Mouse (Mus musculus): ENCODE data around the gene Abhd2. TPM values are rescaled to one million over a fixed set of nuclear protein-coding genes. Genes with fewer than 3 reads are reported as not detected.
A peak's percentile ranks its signal among the peaks of the same experiment; 100 is the strongest.

Gene Abhd2
- polyA plus RNA-seq, 1 experiment from 2014 or later = 5.6 TPM

DNA sequence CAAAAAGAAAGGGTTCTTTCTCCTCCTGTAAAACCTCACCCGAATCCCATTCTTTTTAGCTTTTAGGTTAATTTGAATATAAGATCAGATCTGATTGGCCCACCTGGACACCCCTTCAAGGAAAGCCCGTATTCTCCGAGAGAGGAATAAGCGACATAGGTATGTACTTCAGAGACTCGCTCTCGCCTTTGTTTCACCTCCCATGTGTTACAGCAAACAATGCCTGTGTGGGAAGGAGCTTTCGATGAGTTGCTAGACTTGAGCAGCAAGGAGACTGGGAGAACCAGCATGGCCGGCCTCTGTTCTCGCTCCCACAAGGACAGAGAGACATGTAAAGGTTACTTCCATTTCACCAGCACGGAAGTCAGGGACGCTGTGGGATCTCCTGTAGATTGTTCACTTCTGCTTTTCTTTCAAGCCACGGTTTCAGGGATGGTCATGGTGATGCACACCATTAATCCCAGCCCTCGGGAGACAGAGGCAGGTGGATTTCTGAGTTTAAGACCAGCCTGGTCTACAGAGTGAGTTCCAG, 21.5 kb downstream of the Abhd2 start:
- 92% methylated on average over 13 of the region's 13 CpGs for WGBS
- H3K4me1 ChIP-seq (replicated peaks) = peaks cover 12% of the 10 kb centered on the region

DNA sequence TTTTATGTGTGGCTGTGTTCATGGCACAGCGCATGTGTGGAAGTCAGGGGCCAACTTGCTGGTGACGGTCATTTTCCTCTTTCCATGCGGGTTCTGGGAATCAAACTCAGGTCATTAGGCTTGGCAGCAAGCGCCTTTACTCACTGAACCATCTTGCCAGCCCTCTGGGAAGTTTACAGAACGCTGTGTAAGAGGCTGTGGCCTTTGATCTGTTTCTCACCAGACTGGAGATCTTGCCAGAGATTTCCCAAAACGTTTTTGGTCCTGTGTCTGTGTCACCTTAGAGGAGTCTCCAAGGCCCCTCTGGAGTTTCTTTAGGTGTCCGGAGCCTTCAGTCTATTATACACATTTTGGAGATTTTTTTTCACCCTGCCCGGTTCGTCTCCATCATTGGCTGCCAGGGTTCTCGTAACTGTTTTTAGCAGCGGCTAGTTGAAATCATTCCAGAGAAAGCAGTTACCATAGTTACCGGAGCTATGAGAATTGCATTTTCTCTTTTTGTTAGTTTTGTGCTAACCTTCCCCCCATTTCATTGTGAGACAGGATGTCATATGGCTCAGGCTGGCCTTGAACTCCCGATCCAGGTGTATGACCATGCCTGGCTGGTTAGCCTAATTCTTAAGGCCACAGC, 22.3 kb downstream of the Abhd2 start:
- peaks cover 13% of the 10 kb centered on the region for H3K36me3 ChIP-seq
- no peaks in the 10 kb centered on the region for H3K9me3 ChIP-seq (replicated peaks)
- no peak for ATAC-seq (ENCODE audit: insufficient number of reproducible peaks, low FRiP score)
- 85% methylated on average over 13 of the region's 13 CpGs for WGBS
- no peak overlapping the region for H3K4me3 ChIP-seq
- H3K27ac ChIP-seq (ENCODE audit: poor library complexity, severe bottlenecking) = no peak overlapping the region
- H3K4me2 ChIP-seq = no peak overlapping the region
- H3K9ac ChIP-seq = no peak overlapping the region
- peaks cover 18% of the 10 kb centered on the region for H3K4me1 ChIP-seq (replicated peaks)
- no peaks in the 10 kb centered on the region for H3K27me3 ChIP-seq (replicated peaks)

More for the DNA sequence above, 21.5 kb downstream of the Abhd2 start:
- H3K4me3 ChIP-seq = no peak overlapping the region
- H3K4me2 ChIP-seq = no peak overlapping the region
- no peaks in the 10 kb centered on the region for H3K27me3 ChIP-seq (replicated peaks)
- no peak for ATAC-seq (ENCODE audit: insufficient number of reproducible peaks, low FRiP score)
- peaks cover 13% of the 10 kb centered on the region for H3K36me3 ChIP-seq
- H3K27ac ChIP-seq (ENCODE audit: poor library complexity, severe bottlenecking) = no peak overlapping the region
- H3K9ac ChIP-seq = no peak overlapping the region
- no peaks in the 10 kb centered on the region for H3K9me3 ChIP-seq (replicated peaks)

- Histone ChIP-seq H3K36me3 (peaks cover 13% of the 10 kb centered on the region), H3K4me3 (no peak overlapping the region), H3K9ac (no peak overlapping the region), H3K4me2 (no peak overlapping the region), H3K27me3 (replicated peaks) (no peaks in the 10 kb centered on the region), H3K27ac (ENCODE audit: poor library complexity, severe bottlenecking) (no peak overlapping the region), H3K9me3 (replicated peaks) (no peaks in the 10 kb centered on the region), H3K4me1 (replicated peaks) (peaks cover 43% of the 10 kb centered on the region)
- ATAC-seq (ENCODE audit: insufficient number of reproducible peaks, low FRiP score) = no peak
- 44% methylated on average over 1 of the region's 1 CpGs for WGBS
These were observed 25.7 kb downstream of the Abhd2 start for GRCm38 (mm10) chr7:79298681-79299080.

GRCm38 (mm10) chr7:79299548-79299947, 26.5 kb downstream of the Abhd2 start:
- peaks cover 43% of the 10 kb centered on the region for H3K4me1 ChIP-seq (replicated peaks)
- 56% methylated on average over 7 of the region's 7 CpGs for WGBS
- no peak overlapping the region for H3K4me3 ChIP-seq
- H3K36me3 ChIP-seq = peaks cover 13% of the 10 kb centered on the region
- no peak overlapping the region for H3K9ac ChIP-seq
- ATAC-seq (ENCODE audit: insufficient number of reproducible peaks, low FRiP score) = no peak
- H3K27ac ChIP-seq (ENCODE audit: poor library complexity, severe bottlenecking) = no peak overlapping the region
- no peak overlapping the region for H3K4me2 ChIP-seq
- H3K9me3 ChIP-seq (replicated peaks) = no peaks in the 10 kb centered on the region
- H3K27me3 ChIP-seq (replicated peaks) = no peaks in the 10 kb centered on the region

DNA sequence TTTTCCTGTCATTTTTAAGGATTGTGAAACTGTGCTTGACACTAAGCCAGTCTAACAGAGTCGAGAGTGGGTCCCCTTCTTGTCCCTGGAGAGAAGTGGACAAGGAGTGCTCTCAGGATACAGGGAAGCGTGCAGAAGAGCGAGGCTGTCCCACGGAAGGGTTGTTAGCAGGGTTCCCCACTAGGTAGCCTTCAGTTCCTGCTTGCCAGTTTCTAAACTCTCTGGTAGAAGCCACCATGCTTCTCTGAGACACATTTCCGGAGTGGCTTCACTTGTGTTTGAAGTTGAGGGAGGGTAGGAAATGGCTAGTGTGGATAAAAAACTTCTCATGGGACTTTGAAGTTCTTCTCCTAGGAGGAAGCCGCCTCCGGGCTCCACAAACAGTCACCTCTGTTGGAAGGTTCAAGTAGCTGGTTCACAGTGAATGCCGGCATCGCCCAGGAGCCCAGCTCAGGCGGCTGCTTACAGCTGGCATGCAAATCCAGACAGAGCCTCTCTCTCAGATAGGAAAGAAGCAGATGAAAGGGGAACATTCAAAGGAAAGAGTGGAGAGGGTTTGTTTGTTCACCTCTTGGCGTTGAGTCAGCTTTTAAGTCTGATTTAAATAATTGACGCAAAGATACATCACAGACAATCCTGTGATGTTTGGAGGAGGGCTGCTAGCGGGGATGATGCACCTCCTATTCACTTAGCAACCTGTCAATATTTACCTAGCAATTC, 27.6 kb downstream of the Abhd2 start:
- peaks cover 13% of the 10 kb centered on the region for H3K36me3 ChIP-seq
- no peak overlapping the region for H3K27ac ChIP-seq (ENCODE audit: poor library complexity, severe bottlenecking)
- H3K27me3 ChIP-seq (replicated peaks) = no peaks in the 10 kb centered on the region
- H3K4me2 ChIP-seq = peak overlapping the region; percentile 14; the same call in 1 of the 2 replicates
- no peak overlapping the region for H3K4me3 ChIP-seq
- H3K9me3 ChIP-seq (replicated peaks) = no peaks in the 10 kb centered on the region
- no peak overlapping the region for H3K9ac ChIP-seq
- peaks cover 43% of the 10 kb centered on the region for H3K4me1 ChIP-seq (replicated peaks)
- WGBS = 42% methylated on average over 13 of the region's 13 CpGs
- ATAC-seq (ENCODE audit: insufficient number of reproducible peaks, low FRiP score) = no peak

- no peak for ATAC-seq (ENCODE audit: insufficient number of reproducible peaks, low FRiP score)
- 80% methylated on average over 6 of the region's 6 CpGs for WGBS
- no peak overlapping the region for H3K27ac ChIP-seq (ENCODE audit: poor library complexity, severe bottlenecking)
- no peak overlapping the region for H3K9ac ChIP-seq
- no peak overlapping the region for H3K4me2 ChIP-seq
- H3K9me3 ChIP-seq (replicated peaks) = no peaks in the 10 kb centered on the region
- peaks cover 9% of the 10 kb centered on the region for H3K36me3 ChIP-seq
- no peaks in the 10 kb centered on the region for H3K27me3 ChIP-seq (replicated peaks)
- H3K4me1 ChIP-seq (replicated peaks) = peaks cover 43% of the 10 kb centered on the region
- no peak overlapping the region for H3K4me3 ChIP-seq
These were observed 29.1 kb downstream of the Abhd2 start for GRCm38 (mm10) chr7:79302145-79302544.

DNA sequence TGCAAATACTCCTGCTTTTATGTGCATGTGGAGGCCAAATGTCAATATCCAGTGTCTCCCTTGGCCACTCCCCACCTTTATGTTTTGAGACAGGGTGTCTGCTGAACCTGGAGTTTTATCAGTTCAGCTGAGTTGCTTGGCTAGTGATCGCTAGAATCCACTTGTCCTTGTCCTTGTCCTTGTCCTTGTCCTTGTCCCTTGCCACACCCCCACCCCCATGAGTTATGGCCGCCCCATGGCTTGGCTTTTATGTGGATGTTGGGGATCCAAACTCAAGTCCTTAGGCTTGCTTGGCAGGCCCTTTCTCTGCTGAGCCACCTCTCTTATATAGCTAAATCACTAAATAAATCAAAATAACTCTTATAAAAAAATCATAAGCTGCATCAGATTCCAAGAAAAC, 29.6 kb downstream of the Abhd2 start:
- H3K27ac ChIP-seq (ENCODE audit: poor library complexity, severe bottlenecking) = no peak overlapping the region
- H3K4me2 ChIP-seq = no peak overlapping the region
- peaks cover 6% of the 10 kb centered on the region for H3K36me3 ChIP-seq
- H3K4me1 ChIP-seq (replicated peaks) = peaks cover 43% of the 10 kb centered on the region
- H3K4me3 ChIP-seq = no peak overlapping the region
- no peak for ATAC-seq (ENCODE audit: insufficient number of reproducible peaks, low FRiP score)
- H3K9me3 ChIP-seq (replicated peaks) = no peaks in the 10 kb centered on the region
- no peak overlapping the region for H3K9ac ChIP-seq
- 68% methylated on average over 2 of the region's 2 CpGs for WGBS
- H3K27me3 ChIP-seq (replicated peaks) = no peaks in the 10 kb centered on the region

GRCm38 (mm10) chr7:79303183-79303761, 30.3 kb downstream of the Abhd2 start:
- no peaks in the 10 kb centered on the region for H3K9me3 ChIP-seq (replicated peaks)
- WGBS = 84% methylated on average over 6 of the region's 6 CpGs
- no peak overlapping the region for H3K4me2 ChIP-seq
- no peaks in the 10 kb centered on the region for H3K36me3 ChIP-seq
- no peak for ATAC-seq (ENCODE audit: insufficient number of reproducible peaks, low FRiP score)
- no peaks in the 10 kb centered on the region for H3K27me3 ChIP-seq (replicated peaks)
- H3K4me1 ChIP-seq (replicated peaks) = peaks cover 43% of the 10 kb centered on the region
- no peak overlapping the region for H3K27ac ChIP-seq (ENCODE audit: poor library complexity, severe bottlenecking)
- H3K4me3 ChIP-seq = no peak overlapping the region
- no peak overlapping the region for H3K9ac ChIP-seq

- H3K4me1 ChIP-seq (replicated peaks) = peaks cover 32% of the 10 kb centered on the region
- H3K36me3 ChIP-seq = no peaks in the 10 kb centered on the region
- H3K9me3 ChIP-seq (replicated peaks) = no peaks in the 10 kb centered on the region
- H3K9ac ChIP-seq = no peak overlapping the region
- ATAC-seq (ENCODE audit: insufficient number of reproducible peaks, low FRiP score) = no peak
- H3K4me2 ChIP-seq = no peak overlapping the region
- no peak overlapping the region for H3K4me3 ChIP-seq
- H3K27me3 ChIP-seq (replicated peaks) = no peaks in the 10 kb centered on the region
- no peak overlapping the region for H3K27ac ChIP-seq (ENCODE audit: poor library complexity, severe bottlenecking)
- WGBS = 58% methylated on average over 8 of the region's 8 CpGs
These were observed 35.5 kb downstream of the Abhd2 start for GRCm38 (mm10) chr7:79308455-79309030.

- no peaks in the 10 kb centered on the region for H3K27me3 ChIP-seq (replicated peaks)
- no peak overlapping the region for H3K9ac ChIP-seq
- no peak overlapping the region for H3K4me3 ChIP-seq
- peaks cover 40% of the 10 kb centered on the region for H3K4me1 ChIP-seq (replicated peaks)
- ATAC-seq (ENCODE audit: insufficient number of reproducible peaks, low FRiP score) = no peak
- no peak overlapping the region for H3K4me2 ChIP-seq
- no peaks in the 10 kb centered on the region for H3K36me3 ChIP-seq
- WGBS = 48% methylated on average over 19 of the region's 19 CpGs
- no peaks in the 10 kb centered on the region for H3K9me3 ChIP-seq (replicated peaks)
- no peak overlapping the region for H3K27ac ChIP-seq (ENCODE audit: poor library complexity, severe bottlenecking)
These were observed 36.5 kb downstream of the Abhd2 start for GRCm38 (mm10) chr7:79309247-79310190.

Data from heart, embryonic 12.5 days (tissue).